Mouse (Mus musculus) cerebellum, adult (tissue): ENCODE measurements around the gene Vmn1r64.
"Not testable (repeated sequence)": the region's sequence is repeated elsewhere in the genome, so short reads cannot be mapped to it uniquely, and the experiment has no call there.

ENCODE experiments used
- ATAC-seq: cut with Nextera tagmentation; 2 replicates; pipeline ENCODE4 v1.9.2; 2017; ENCODE audit warnings: mild to moderate bottlenecking, moderate library complexity, mixed read lengths; ENCODE audit not compliant: insufficient number of reproducible peaks, low FRiP score, low TSS enrichment

The Vmn1r64 gene

DNA sequence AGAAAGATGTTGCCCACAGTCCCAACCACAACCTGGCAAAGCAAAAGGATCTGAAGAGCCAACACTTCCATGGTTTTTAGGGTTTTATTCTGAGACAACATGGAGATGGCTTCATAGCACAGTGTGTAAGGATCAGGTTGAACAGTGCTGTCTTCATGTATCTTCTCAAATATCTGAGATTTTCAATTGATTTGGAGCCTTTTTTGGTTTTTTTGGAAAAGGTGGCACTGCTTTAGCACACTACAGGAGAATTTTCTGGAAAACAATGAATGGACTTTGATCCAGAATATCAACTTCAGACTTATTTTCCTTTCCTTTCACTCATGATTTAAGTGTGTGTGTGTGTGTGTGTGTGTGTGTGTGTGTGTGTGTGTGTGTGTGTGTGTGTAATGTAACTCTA is at the start of gene Vmn1r64:
Vmn1r64 (minus strand) TSS at position 101 of the 400 bp plus-strand sequence.
- ATAC-seq = no peak

DNA sequence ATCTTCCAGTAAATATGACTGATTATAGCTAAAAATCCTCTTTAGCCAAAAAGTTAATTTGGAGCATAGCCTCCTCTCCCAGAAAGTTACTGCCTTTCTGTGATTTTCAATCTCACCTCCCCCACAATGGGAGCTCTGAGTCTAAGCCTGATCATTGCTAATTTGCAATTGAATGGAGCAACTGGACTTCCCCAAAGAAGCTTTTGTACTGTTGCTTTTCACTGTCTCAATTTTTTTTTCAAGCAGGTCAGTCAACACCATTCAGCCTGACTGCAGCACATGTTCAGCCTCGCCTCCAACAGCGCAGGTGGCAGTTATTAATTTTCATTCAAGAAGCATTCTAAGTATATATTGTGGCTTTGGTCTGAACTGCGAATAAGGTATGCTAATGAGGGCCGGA is 14.9 kb upstream of the Vmn1r64 start:
- ATAC-seq = no peak

DNA sequence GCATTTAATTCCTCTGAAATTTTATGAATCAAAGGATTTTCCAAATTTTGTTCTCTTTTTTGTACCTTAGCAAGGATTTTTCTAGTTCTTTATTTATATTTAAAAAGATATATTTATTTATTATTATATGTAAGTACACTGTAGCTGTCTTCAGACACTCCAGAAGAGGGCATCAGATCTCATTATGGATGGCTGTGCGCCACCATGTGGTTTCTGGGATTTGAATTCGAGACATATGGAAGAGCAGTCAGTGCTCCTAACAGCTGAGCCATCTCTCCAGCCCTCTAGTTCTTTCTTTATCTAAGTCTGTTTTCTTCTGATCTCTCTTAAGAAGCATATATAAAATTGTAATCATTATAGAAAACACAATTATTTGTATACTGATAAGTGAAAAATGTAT is 12.9 kb upstream of the Vmn1r64 start:
- ATAC-seq = not testable (repeated sequence)
